Mouse (Mus musculus) CH12.LX (cell line): ENCODE results near the gene Ubl4a.

Experiments
- CHD2 ChIP-seq: IDR thresholded peaks from 2 replicates; pipeline ENCODE4 v1.6.1; 2011; ENCODE audit warnings: low read length, improper control_type of control experiment
- CTCF ChIP-seq, 2 experiments: IDR thresholded peaks in 1 of 2; conservative IDR thresholded peaks in 1 of 2; 2 replicates each; pipeline ENCODE4 v1.5.1; 2011 to 2012; ENCODE audit warnings: low read depth in 2 of 2, low read length in 2 of 2, improper control_type of control experiment in 1 of 2, inconsistent platforms in 1 of 2, mild to moderate bottlenecking in 1 of 2, moderate library complexity in 1 of 2
- EP300 ChIP-seq: IDR thresholded peaks from 2 replicates; pipeline ENCODE4 v1.6.1; 2011; ENCODE audit warnings: low read length, improper control_type of control experiment
- JUND ChIP-seq: conservative IDR thresholded peaks from 2 replicates; pipeline ENCODE4 v1.6.1; 2011; ENCODE audit warnings: low read depth, low read length, improper control_type of control experiment
- KAT2A ChIP-seq: IDR thresholded peaks from 2 replicates; pipeline ENCODE4 v1.6.1; 2012; ENCODE audit warnings: low read length, improper control_type of control experiment, inconsistent platforms; ENCODE audit not compliant: insufficient replicate concordance
- POLR2A ChIP-seq: IDR thresholded peaks from 2 replicates; pipeline ENCODE4 v1.6.1; 2011; ENCODE audit warnings: low read depth, mild to moderate bottlenecking, improper control_type of control experiment, low read length
- UBTF ChIP-seq: IDR thresholded peaks from 2 replicates; pipeline ENCODE4 v1.6.1; 2012; ENCODE audit warnings: low read depth, mild to moderate bottlenecking, inconsistent platforms, low read length, improper control_type of control experiment, moderate library complexity
- USF2 ChIP-seq: conservative IDR thresholded peaks from 2 replicates; pipeline ENCODE4 v1.6.1; 2011; ENCODE audit warnings: low read depth, low read length, improper control_type of control experiment

- TF ChIP-seq USF2 (no peak), CTCF (conservative IDR thresholded peaks at IDR 0.05 in 1 of 2, IDR thresholded peaks at IDR 0.05 in 1 of 2; ENCODE audit: low read depth in 2 of 2, low read length in 2 of 2) (no peak), JUND (no peak), KAT2A (no peak), POLR2A (peak; percentile 74), EP300 (no peak), UBTF (no peak), CHD2 (no peak)
Observed at GRCm38 (mm10) chrX:74328725-74329161, 44.3 kb downstream of the Ubl4a start, which contains the start of gene Plxna3.
